Mouse (Mus musculus): ENCODE data around the gene Rgs7. TPM values are rescaled to one million over a fixed set of nuclear protein-coding genes. Genes with fewer than 3 reads are reported as not detected.

Rgs7 gene
- polyA plus RNA-seq, 1 experiment, result 90.9 TPM

GRCm38 (mm10) chr1:175491511-175491860 is 814 bp downstream of the Rgs7 start:
- peak overlapping the region; percentile 75 for H3K4me3 ChIP-seq (ENCODE audit: insufficient read depth, low read length)
- H3K27ac ChIP-seq (ENCODE audit: insufficient read depth, low read length), result peak overlapping the region; percentile 90
- TF ChIP-seq CTCF (IDR thresholded peaks at IDR 0.05; ENCODE audit: extremely low read depth, insufficient read depth, low read length), result no peak
- TF ChIP-seq POLR2A (IDR thresholded peaks at IDR 0.05; ENCODE audit: extremely low read depth, insufficient read depth, low read length), result no peak
- peaks cover 6% of the 10 kb centered on the region for H3K4me1 ChIP-seq (ENCODE audit: control insufficient read depth, insufficient read depth, low read length)

DNA sequence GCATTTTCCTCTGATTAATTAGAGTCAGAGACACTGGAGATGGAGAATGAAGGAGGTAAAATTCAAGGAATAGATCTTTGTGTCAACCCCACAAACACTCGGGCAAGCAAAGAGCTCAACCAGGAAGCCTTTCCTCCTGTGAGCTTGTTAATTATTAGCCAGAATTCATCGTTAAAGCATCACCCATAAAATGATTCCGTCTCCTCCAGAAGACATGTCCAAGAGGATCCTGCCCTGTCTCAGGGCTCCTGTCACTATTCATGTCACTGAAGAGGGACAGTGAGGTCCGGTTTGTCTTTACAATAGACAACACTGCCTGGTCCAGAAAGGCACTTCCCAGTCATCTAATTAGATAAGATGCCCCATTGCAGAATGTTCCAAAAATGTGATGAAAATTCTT is 7.2 kb downstream of the Rgs7 start:
- Histone ChIP-seq H3K4me3 (ENCODE audit: insufficient read depth, low read length) (no peak overlapping the region), H3K4me1 (ENCODE audit: control insufficient read depth, insufficient read depth, low read length) (peaks cover 12% of the 10 kb centered on the region), H3K27ac (ENCODE audit: insufficient read depth, low read length) (no peak overlapping the region)
- TF ChIP-seq CTCF (IDR thresholded peaks at IDR 0.05; ENCODE audit: extremely low read depth, insufficient read depth, low read length) (no peak), POLR2A (IDR thresholded peaks at IDR 0.05; ENCODE audit: extremely low read depth, insufficient read depth, low read length) (no peak)

DNA sequence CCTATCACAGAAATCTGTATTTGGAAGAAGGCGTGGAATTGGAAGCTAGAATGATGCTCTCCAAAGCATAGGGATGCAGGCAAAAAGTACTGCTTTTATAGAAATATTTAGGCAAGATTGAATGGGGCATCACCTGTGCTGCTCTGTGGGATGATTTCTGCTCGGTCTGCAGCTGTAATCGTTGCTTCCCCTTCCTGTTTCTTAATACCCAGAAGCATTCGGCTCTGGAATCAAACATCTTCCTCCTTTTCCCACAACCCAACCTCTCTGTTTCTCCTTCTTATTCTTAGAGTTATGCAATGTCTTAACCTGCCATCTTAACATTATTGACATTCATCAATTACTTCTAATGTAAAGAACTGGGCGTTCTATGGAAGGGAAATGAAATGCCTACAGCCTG is 19.2 kb downstream of the Rgs7 start:
- Histone ChIP-seq H3K27ac (ENCODE audit: insufficient read depth, low read length) (no peak overlapping the region), H3K4me3 (ENCODE audit: insufficient read depth, low read length) (no peak overlapping the region), H3K4me1 (ENCODE audit: control insufficient read depth, insufficient read depth, low read length) (no peaks in the 10 kb centered on the region; the same call in none of the 2 replicates)
- TF ChIP-seq POLR2A (IDR thresholded peaks at IDR 0.05; ENCODE audit: extremely low read depth, insufficient read depth, low read length) (no peak), CTCF (IDR thresholded peaks at IDR 0.05; ENCODE audit: extremely low read depth, insufficient read depth, low read length) (no peak)

GRCm38 (mm10) chr1:175469087-175469788 is 23.1 kb downstream of the Rgs7 start:
- no peak overlapping the region for H3K27ac ChIP-seq (ENCODE audit: insufficient read depth, low read length)
- TF ChIP-seq CTCF (IDR thresholded peaks at IDR 0.05; ENCODE audit: extremely low read depth, insufficient read depth, low read length) (no peak), POLR2A (IDR thresholded peaks at IDR 0.05; ENCODE audit: extremely low read depth, insufficient read depth, low read length) (no peak)
- H3K4me3 ChIP-seq (ENCODE audit: insufficient read depth, low read length), result no peak overlapping the region
- peaks cover 2% of the 10 kb centered on the region; the same call in 1 of the 2 replicates for H3K4me1 ChIP-seq (ENCODE audit: control insufficient read depth, insufficient read depth, low read length)

DNA sequence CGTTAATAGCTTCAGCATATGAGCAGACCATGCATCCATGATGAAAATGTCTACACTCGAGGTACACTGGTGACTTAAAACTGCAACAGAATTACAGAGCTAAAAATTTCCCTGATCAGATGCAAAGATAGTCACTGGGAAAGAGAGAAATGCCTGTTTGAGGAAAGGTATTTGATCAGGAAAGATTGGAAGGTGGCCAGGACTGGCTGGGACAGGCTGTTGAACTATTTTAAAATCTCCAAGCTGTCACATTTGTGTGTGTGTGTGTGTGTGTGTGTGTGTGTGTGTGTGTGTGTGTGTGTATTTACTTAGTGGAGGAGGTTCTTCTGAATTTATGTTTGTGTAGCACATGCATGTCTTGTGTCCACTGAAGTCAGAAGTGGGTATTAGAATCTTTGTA is 27.7 kb downstream of the Rgs7 start:
- Histone ChIP-seq H3K4me1 (ENCODE audit: control insufficient read depth, insufficient read depth, low read length) (peaks cover 2% of the 10 kb centered on the region; the same call in 1 of the 2 replicates), H3K4me3 (ENCODE audit: insufficient read depth, low read length) (no peak overlapping the region), H3K27ac (ENCODE audit: insufficient read depth, low read length) (no peak overlapping the region)
- no peak for TF ChIP-seq POLR2A (IDR thresholded peaks at IDR 0.05; ENCODE audit: extremely low read depth, insufficient read depth, low read length)
- TF ChIP-seq CTCF (IDR thresholded peaks at IDR 0.05; ENCODE audit: extremely low read depth, insufficient read depth, low read length), result no peak

DNA sequence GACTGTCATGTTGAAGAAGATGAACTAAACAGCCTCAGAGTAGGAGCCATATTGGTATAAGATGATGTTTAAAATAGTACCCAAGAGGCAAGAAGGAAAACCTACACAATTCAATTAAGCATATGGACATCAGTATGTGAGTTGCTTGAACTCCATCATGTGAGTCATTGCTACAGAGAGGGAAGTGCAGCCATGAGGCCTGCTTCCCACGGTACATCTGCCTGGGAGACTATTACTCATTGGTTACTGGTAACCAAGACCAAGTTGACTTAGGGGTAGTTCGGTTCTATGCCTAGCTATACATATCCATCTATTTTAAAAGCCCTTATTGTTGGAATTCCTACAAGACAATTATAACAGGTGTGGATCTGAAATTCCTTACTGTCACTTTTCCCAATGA is 29.9 kb downstream of the Rgs7 start:
- Histone ChIP-seq H3K4me1 (ENCODE audit: control insufficient read depth, insufficient read depth, low read length) (peaks cover 4% of the 10 kb centered on the region; the same call in 1 of the 2 replicates), H3K27ac (ENCODE audit: insufficient read depth, low read length) (no peak overlapping the region), H3K4me3 (ENCODE audit: insufficient read depth, low read length) (no peak overlapping the region)
- no peak for TF ChIP-seq CTCF (IDR thresholded peaks at IDR 0.05; ENCODE audit: extremely low read depth, insufficient read depth, low read length)

GRCm38 (mm10) chr1:175454041-175454636 is 38.2 kb downstream of the Rgs7 start:
- Histone ChIP-seq H3K4me1 (ENCODE audit: control insufficient read depth, insufficient read depth, low read length) (peaks cover 6% of the 10 kb centered on the region; the same call in 1 of the 2 replicates), H3K27ac (ENCODE audit: insufficient read depth, low read length) (peak overlapping the region; percentile 89), H3K4me3 (ENCODE audit: insufficient read depth, low read length) (no peak overlapping the region)

GRCm38 (mm10) chr1:175448017-175448416 is 44.3 kb downstream of the Rgs7 start:
- H3K27ac ChIP-seq (ENCODE audit: insufficient read depth, low read length), result no peak overlapping the region
- no peak overlapping the region for H3K4me3 ChIP-seq (ENCODE audit: insufficient read depth, low read length)
- no peaks in the 10 kb centered on the region; the same call in 1 of the 2 replicates for H3K4me1 ChIP-seq (ENCODE audit: control insufficient read depth, insufficient read depth, low read length)
- TF ChIP-seq CTCF (IDR thresholded peaks at IDR 0.05; ENCODE audit: extremely low read depth, insufficient read depth, low read length), result no peak
- TF ChIP-seq POLR2A (IDR thresholded peaks at IDR 0.05; ENCODE audit: extremely low read depth, insufficient read depth, low read length), result no peak

More at GRCm38 (mm10) chr1:175454041-175454636, 38.2 kb downstream of the Rgs7 start:
- TF ChIP-seq POLR2A (IDR thresholded peaks at IDR 0.05; ENCODE audit: extremely low read depth, insufficient read depth, low read length) (no peak), CTCF (IDR thresholded peaks at IDR 0.05; ENCODE audit: extremely low read depth, insufficient read depth, low read length) (no peak)

- Histone ChIP-seq H3K4me1 (ENCODE audit: control insufficient read depth, insufficient read depth, low read length) (peaks cover 12% of the 10 kb centered on the region), H3K4me3 (ENCODE audit: insufficient read depth, low read length) (no peak overlapping the region), H3K27ac (ENCODE audit: insufficient read depth, low read length) (peak overlapping the region; percentile 71)
- TF ChIP-seq CTCF (IDR thresholded peaks at IDR 0.05; ENCODE audit: extremely low read depth, insufficient read depth, low read length), result no peak
- TF ChIP-seq POLR2A (IDR thresholded peaks at IDR 0.05; ENCODE audit: extremely low read depth, insufficient read depth, low read length), result no peak
These were observed 49.4 kb downstream of the Rgs7 start for GRCm38 (mm10) chr1:175442939-175443338.

GRCm38 (mm10) chr1:175442025-175442424 is 50.3 kb downstream of the Rgs7 start:
- no peak for TF ChIP-seq POLR2A (IDR thresholded peaks at IDR 0.05; ENCODE audit: extremely low read depth, insufficient read depth, low read length)
- TF ChIP-seq CTCF (IDR thresholded peaks at IDR 0.05; ENCODE audit: extremely low read depth, insufficient read depth, low read length), result no peak
- Histone ChIP-seq H3K27ac (ENCODE audit: insufficient read depth, low read length) (peak overlapping the region; percentile 71; the same call in 1 of the 2 replicates), H3K4me1 (ENCODE audit: control insufficient read depth, insufficient read depth, low read length) (peaks cover 12% of the 10 kb centered on the region), H3K4me3 (ENCODE audit: insufficient read depth, low read length) (no peak overlapping the region)

Data from cortical plate, adult 2 months (tissue).